Mouse (Mus musculus) adrenal gland, adult (tissue): ENCODE data around the gene Gm38394.
"Not testable (repeated sequence)": the region's sequence is repeated elsewhere in the genome, so short reads cannot be mapped to it uniquely, and the experiment has no call there.

Source experiments
- DNase-seq, 2 experiments: peaks; one replicate each; pipeline ENCODE4 v3.0.0; 2022 to 2023; ENCODE audit warnings: low spot score in 1 of 2; ENCODE audit not compliant: inconsistent age in 2 of 2

Gm38394 gene

GRCm38 (mm10) chr1:133661203-133661933 is at the start of gene Gm38394:
Gene Gm38394 (minus strand): TSS chr1:133661318.
- DNase-seq = peak; percentile 94 to 97

DNA sequence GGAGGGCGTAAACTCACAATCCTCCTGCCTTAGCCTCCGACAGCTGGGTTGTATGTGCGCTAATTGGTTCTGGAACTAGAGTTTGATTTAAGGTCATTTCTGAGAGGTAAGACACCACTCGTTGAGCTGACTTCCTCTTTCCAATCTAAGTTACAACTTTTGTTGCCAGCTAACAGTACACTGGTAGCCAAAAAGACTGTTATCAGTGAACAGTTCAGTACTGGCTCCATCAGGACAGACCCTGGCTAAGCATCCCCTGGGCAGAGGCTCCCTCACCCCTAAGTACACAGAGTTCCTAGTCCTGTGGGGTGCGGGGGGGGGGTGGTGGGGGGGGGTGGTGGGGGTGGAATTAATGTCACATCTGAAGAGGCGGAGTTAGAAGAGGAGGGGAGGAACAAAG is 49.8 kb upstream of the Gm38394 start:
- DNase-seq = no peak

DNA sequence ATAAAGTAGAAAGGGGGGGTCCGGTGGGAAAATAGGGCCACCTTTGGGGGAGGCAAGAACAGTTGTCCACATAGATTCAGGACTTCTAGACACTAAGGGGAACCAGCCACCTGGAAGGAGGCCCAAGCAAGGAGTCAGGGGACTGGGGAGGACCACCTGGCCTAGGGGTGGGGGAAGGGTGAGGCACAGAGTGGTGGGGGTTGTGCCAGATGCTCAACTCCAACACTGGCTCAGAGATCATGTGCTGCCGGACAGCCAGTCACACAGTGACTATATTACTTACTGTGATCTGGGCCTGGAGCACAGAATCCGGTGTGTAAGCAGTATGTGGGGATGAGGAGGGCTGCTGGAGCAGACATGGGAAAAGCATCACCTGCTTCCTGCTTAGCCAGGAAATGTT is 48.2 kb upstream of the Gm38394 start:
- DNase-seq = no peak

DNA sequence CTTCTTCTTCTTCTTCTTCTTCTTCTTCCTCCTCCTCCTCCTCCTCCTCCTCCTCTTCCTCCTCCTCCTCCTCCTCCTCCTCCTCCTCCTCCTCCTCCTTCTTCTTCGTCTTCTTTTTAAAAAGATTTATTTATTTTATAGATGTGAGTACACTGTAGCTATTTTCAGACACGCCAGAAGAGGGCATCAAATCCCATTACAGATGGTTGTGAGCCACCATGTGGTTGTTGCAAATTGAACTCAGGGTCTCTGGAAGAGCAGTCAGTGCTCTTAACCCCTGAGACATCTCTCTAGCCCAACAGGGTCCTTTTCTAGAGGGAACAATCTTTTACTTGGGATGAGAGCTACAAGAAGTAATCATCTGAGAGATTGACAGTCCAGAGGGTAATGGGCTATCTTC is 40.7 kb upstream of the Gm38394 start:
- peak in 1 of 2 experiments; percentile 60 for DNase-seq

GRCm38 (mm10) chr1:133697935-133698620 is 37.0 kb upstream of the Gm38394 start:
- no peak for DNase-seq

- peak in 1 of 2 experiments; percentile 32 for DNase-seq
Measured at GRCm38 (mm10) chr1:133695901-133696300, 34.8 kb upstream of the Gm38394 start.

DNA sequence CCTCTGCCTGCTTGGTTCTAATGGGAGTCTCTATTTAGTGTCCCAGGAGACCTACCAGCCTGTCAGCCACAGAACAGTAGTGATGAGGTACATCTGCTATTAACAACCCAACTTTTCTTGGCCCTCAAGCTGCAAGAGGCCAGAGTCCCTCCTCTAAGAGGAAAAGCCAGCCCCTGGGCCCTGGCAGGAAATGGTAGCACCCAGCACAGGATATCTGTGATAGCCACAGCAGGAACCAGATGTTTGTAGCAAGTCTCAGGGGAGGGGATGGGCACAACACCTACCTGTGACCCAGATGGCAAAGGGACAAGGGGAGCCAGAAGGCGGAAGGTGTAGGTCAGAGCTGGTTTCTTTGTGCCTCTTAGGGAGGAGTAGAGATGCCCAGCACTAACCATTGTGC is 33.8 kb upstream of the Gm38394 start:
- peak in 1 of 2 experiments; percentile 27 for DNase-seq

GRCm38 (mm10) chr1:133694301-133694700 is 33.2 kb upstream of the Gm38394 start:
- no peak for DNase-seq

GRCm38 (mm10) chr1:133693536-133694114 is 32.5 kb upstream of the Gm38394 start:
- no peak for DNase-seq

DNA sequence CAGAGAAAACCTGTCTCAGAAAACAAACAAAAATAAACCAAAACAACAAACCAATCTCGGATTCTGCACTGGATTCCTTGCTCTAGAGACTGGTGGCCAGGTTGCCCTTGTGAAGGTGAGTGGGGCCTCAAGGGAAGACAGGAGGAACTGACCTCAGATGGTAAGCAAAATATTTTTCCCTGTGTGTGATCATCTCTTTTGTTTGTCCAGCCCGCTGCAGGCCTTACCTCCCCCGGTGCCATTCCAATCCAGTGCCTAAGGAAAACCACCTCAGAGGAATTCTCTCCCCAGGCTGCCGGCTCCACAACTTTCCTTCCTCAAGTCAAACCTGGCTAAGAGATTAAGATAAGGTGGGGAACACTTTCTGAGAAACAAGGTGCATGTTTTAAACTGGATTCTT is 31.1 kb upstream of the Gm38394 start:
- DNase-seq = no peak

DNA sequence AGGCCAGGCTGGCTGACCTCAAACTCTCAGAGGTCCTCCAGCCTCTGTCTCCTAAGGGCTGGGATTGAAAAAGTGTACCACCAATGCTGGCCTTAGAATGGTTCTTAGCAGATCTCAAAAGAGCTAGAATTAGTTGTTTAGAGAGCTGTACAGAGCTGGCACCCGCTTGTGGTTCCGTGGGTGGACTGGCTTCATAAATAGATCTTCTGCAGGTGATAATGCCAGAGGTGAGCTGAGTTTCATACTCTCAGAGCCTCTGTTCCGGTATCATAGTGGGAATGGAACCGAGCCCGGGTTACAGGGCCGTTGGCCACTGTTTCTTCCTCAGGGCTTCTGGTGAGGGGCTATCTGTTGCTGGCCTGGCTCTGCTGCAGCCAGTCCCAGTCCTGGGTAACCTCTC is 29.9 kb upstream of the Gm38394 start:
- no peak for DNase-seq

DNA sequence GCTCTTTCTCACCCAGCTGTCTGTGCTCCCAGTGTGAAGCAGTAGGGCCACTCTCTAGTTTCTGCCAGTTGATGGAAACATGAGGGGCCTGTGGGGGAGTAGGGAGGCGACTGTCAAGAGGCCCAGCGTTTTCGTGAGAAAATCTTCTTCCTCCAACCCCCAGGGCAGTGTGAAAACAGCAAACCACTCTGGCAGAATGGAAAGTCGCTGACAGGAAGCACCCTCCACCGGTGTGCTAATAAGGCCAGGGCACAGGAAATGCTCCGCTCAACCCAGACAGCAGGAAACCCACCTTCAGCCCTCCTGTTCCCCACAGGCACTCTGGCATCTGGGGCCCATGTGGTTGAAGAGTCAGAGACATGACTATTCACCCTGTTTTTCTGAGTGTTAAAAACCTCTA is 28.8 kb upstream of the Gm38394 start, which contains the start of gene Lax1:
Gene Lax1 (minus strand): TSS at position 212 of the 400 bp plus-strand sequence.
- DNase-seq = no peak

DNA sequence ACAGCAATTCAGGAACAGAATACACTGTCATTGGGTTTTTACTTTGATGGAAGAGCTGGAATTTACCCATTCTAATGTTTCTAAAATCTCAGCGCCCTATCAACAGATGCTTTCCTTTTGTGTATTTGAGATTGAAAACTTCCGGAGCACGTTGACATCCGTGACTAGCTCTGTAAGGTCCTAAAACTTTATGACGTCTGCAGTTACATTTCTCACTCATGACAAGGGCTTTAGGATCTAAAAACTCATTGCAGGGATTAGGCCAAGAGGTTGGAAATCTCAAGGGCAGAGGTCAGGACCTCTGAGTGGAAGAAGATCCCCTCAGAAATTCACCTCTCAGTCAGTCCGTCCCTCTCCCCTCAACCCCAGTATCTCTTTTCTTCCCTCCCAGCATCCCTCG is 27.2 kb upstream of the Gm38394 start:
- no peak for DNase-seq

- DNase-seq = peak; percentile 39 to 77
Measured at GRCm38 (mm10) chr1:133685749-133686519, 24.8 kb upstream of the Gm38394 start.

- DNase-seq = no peak
Measured at GRCm38 (mm10) chr1:133671801-133672200, 10.7 kb upstream of the Gm38394 start.

GRCm38 (mm10) chr1:133671266-133671665 is 10.1 kb upstream of the Gm38394 start:
- DNase-seq = no peak

DNA sequence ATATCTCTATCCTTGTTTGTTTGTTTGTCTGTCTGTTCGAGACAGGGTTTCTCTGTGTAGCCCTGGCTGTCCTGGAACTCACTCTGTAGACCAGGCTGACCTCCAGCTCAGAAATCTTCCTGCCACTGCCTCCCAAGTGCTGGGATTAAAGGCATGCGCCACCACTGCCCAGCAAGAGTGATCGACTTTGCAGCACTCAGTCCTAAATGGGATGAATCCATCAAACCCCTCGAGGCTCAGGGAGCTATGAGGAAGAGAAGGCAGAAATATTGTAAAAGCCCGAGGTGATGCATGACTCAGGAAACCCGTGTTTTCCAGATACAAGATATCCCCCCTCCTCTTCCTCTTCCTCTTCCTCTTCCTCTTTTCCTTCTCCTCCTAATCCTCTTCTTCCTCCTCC is 9.7 kb upstream of the Gm38394 start:
- no peak for DNase-seq

- no peak for DNase-seq
Measured at GRCm38 (mm10) chr1:133670190-133670589, 9.1 kb upstream of the Gm38394 start.

GRCm38 (mm10) chr1:133668618-133669017 is 7.5 kb upstream of the Gm38394 start:
- no peak for DNase-seq

- no peak for DNase-seq
Measured at GRCm38 (mm10) chr1:133667721-133668120, 6.6 kb upstream of the Gm38394 start.

DNA sequence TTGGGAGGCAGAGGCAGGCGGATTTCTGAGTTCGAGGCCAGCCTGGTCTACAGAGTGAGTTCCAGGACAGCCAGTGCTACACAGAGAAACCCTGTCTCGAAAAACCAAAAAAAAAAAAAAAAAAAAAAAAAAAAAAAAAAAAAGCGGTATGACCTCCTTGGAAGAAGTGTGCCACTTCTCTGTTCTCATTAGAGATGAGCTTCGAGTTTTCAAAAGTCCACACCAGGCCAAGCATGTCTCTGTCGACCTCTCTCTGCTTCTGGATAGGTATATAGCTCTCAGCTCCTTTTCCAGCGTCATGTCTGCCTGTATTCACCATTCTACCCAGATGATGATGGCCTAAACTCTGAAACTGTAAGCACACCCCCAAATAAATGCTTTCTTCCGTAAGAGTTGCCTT is 4.6 kb upstream of the Gm38394 start:
- DNase-seq = not testable (repeated sequence)
